Mouse (Mus musculus) brain, embryonic 18.5 days (tissue): ENCODE data around the gene Rab11a.

ENCODE experiments used
- DNase-seq: peaks from one replicate; pipeline ENCODE4 v3.0.0-alpha.2; 2012; ENCODE audit warnings: low read depth, low spot score

Rab11a gene

GRCm38 (mm10) chr9:64737406-64738201, at the start of gene Rab11a:
Gene Rab11a (minus strand): TSS chr9:64737758.
- peak; percentile 85 for DNase-seq

- no peak for DNase-seq
Measured at GRCm38 (mm10) chr9:64786216-64786905, 48.8 kb upstream of the Rab11a start.

DNA sequence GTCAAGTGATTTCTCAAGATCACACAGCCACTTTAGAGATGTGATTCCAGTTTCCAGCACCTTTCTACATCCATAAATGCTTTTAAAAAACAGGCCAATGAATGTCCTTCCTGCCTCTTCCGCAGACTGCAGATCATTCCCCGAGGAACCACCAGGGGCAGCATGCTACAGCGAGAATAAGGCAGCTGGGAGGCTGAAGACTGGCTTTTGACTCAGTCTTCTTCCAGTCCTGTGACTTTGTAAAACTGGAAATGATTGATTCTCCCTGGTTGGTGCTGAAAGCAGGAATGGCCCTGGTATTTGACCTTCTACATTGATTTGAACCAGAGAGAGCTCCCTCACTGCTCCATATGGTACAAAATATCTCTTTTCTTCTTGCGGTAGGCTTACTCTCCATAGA, 47.3 kb upstream of the Rab11a start:
- DNase-seq = no peak

- no peak for DNase-seq
Measured at GRCm38 (mm10) chr9:64783511-64783910, 46.0 kb upstream of the Rab11a start.

DNA sequence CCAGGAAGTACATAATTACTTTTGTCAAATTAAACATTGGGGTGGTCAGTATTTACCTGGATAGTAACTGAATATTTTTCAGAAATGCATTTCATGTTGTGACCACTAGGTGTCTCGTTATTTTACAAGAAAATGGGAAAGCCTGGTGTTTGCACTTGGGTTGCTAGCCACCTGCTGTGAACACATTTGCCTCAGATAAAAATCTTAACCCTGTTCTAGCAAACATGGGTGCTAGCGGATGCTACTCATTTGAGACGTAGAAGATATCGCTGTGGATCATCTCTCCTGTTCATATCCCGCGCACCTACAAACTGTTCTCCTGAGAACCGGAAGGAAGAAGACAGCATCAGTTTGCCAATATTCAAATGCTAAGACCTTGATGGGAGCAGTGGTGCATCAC, 42.1 kb upstream of the Rab11a start:
- no peak for DNase-seq

DNA sequence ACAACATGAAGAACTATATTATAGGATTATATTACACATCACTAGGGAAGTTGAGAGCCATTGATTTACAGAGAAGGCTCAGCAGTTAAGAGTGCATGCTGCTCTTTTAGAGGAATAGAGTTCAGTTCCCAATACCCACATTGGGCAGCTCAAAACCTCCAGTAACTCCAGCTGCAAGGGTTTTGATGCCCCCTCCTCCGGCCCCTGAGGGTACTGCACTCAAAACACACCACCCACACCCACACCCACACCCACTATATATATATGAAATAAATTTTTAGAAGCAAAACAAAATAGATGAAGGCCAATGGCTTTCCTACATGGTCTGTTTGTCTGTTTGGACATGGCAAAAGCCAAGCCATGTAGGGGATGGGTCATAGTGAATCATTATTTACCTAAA, 40.6 kb upstream of the Rab11a start:
- no peak for DNase-seq

DNA sequence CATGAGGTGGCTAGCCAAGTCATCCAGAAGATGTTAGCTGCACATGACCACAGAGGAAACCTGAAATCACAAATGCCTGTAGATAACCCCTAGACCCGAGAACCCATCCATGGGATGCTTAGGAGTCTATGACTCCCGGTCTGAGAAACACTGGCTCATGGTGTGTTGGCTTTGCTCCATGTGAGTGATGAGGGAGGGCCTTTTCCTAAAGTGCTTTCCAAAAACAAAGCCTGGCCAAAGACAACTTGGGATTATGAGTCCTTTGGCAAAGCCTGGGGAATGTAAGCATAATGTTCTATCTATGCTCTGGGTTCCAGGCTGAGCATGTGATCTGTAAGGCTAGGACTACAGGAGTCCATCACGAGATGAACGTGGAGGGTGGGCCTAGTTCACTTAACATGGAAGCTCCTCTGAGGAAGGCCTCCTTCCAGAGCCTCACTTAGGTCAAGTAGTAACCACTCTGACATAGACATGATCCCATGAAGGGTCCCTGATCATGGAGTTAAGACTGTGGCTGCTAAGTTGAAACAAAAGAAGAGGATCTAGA, 40.0 kb upstream of the Rab11a start:
- no peak for DNase-seq

- DNase-seq = no peak
Measured at GRCm38 (mm10) chr9:64775491-64775890, 37.9 kb upstream of the Rab11a start.

DNA sequence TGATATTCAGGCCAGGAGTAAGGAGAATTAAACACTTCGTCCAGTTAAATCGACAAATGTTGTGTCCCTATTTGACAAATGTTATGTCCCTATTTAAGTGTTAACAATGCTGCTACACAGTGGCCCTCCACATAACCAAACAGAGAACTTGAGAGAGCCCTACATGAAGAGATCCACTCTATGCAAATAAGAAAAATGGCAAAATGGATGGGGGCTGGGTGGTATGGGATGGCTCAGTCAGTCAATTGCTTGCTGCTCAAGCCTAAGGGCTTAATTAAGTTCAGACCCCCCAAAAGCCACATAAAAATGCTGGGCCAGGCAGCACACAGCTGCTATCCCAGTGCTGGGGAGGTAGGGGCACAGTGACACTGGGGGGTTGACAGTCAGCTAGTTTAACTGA, 37.3 kb upstream of the Rab11a start:
- no peak for DNase-seq

- no peak for DNase-seq
Measured at GRCm38 (mm10) chr9:64774411-64774811, 36.9 kb upstream of the Rab11a start.

DNA sequence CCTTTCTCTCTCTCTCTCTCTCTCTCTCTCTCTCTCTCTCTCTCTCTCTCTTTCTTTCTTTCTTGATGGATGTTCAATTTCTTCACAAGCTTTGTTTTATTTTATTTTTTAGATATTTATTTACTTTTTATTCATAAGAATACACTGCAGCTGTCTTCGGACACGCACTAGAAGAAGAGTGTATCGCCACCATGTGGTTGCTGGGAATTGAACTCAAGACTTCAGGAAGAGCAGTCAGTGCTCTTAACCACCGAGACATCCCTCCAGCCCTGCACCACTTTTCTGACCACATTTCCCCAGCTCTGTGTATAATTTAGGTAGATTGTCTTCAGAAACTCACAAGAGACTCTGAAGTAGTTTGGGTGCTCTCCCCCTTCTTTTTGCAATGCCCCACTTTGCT, 36.4 kb upstream of the Rab11a start:
- DNase-seq = no peak

- DNase-seq = no peak
Measured at GRCm38 (mm10) chr9:64773254-64773653, 35.7 kb upstream of the Rab11a start.

GRCm38 (mm10) chr9:64771236-64771635, 33.7 kb upstream of the Rab11a start:
- DNase-seq = no peak

DNA sequence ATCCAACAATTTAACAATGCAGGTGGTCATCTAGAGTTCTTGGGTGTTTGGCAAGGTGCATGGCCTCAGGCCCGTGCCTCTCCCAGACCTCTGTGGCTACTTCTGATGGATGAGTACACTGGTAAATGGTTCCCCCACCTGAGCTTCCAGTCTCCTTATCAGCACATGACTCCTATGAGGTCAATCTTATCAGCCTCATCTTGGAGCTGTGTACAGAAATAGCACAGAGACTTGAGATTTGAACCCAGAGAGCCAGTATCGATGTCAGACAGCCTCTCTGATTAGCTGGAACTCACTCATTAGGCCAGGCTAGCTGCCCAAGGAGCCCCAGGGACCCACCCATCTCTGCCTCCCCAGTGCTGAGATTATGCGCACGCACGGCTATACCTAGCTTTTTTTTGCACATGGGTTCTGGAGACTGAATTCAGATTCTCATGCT, 32.9 kb upstream of the Rab11a start:
- no peak for DNase-seq

DNA sequence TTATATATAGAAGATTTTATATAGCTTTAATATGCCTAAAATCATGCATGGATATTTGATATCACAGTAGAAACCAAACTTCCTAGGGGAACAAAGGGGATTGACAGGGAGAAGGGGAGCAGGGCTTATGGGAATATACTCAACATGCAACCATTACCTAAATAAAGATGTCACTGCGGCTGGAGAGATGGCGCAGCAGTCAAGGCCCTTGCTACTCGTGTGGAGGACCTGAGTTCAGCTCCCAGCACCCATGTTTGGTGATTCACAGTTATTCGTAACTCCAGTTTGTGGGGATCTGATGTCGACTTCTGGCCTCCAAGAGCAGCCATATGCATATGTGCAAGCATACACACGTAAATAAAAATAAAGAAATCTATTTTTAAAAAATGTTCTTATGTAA, 32.4 kb upstream of the Rab11a start:
- DNase-seq = no peak

- DNase-seq = no peak
Measured at GRCm38 (mm10) chr9:64769066-64769695, 31.6 kb upstream of the Rab11a start.

DNA sequence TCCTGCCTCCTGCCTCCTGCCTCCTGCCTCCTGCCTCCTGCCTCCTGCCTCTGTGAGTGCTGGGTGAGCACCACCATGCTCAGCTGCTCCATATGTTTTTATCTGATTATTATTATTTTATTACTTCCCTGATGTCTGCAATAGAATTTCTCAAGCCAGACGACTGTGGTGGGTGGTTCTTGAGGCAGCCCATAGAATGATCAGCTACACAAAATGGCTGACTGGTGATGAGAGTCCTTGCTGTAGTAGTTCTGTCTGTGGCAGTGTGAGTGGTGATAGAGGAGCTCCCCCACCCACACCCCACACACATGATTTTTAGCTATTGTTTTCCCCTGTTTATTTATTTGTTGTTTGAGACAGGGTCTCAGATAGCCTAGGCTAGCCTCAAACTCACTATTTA, 30.2 kb upstream of the Rab11a start:
- no peak for DNase-seq

DNA sequence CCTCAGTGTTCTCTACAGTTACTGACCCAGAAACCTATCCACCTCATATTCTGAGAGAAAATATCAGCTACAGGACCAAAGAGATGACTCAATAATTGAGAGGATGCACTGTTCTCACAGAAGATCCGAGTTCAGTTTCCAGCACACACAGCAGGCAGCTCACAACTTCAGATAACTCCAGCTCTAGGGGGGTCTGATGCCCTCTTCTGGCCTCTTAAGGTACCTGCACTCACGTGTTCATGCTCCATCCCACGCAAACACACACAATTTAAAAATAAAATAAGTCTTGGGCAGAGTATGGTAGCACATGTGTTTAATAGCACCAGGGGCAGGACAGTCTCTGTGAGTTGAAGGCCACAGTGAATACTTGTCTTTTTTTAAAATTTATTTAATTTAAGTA, 28.6 kb upstream of the Rab11a start:
- DNase-seq = no peak

- DNase-seq = no peak
Measured at GRCm38 (mm10) chr9:64764824-64765223, 27.3 kb upstream of the Rab11a start.

DNA sequence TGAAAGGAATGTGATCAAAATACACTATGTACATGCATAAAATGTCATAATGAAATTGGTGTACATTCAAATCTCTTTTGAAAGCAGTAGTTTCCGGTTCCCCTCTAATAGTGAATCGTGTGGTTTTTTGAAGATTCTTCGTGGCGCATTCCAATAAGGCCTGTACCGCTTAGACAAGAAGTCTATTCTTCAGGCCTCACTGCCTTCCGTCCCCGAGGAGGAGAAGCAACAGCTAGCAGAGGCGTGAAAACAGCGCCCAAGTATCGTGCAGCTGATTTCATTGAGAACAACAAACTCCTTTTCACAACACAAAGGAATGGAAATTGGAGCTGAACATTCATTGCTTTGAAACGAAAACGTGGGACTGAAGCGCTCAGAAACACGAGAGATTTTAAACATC, 20.5 kb upstream of the Rab11a start:
- no peak for DNase-seq

DNA sequence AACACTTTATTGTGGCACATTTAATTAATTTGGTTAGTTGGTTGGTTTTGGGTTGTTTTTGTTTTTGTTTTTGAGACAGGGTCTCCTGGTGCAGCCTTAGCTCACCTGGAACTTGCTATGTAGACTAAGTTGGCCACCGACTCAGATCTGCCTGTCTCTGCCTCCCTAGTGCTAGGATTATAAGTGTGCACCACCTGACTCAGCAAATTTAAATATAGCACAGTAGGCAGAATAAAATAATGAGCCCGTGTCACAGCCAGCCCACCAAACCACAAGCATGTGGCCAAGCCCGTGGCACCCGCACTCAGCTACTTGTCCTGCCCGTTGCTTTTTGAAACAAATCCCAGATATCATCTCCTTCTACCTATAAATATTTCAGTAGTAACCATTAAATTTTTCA, 15.0 kb upstream of the Rab11a start:
- no peak for DNase-seq

DNA sequence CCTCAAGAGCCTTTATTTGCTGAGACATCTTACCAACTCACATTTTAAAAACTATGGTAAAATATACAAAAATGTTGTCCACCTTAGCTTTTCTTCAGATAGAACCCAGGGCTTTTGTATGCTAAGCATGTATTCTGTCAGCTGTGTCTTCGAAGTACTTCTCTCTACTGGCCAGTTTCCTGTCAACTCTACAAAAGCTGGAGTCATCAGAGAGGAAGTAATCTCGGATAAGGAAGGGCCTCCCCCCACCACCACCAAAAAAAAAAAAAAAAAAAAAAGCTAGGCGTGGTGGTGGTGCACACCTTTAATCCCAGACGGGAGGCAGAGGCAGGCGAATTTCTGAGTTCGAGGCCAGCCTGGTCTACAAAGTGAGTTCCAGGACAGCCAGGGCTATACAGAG, 11.8 kb upstream of the Rab11a start:
- no peak for DNase-seq
